Mouse (Mus musculus): ENCODE measurements around the gene Spaca3. TPM values are rescaled to one million over a fixed set of nuclear protein-coding genes. Genes with fewer than 3 reads are reported as not detected.

The Spaca3 gene
- total RNA-seq, 2 experiments from 2014 or later, result not detected

Other genes starting within 250 kb of the Spaca3 start
- gene Myo1d, start 78.3 kb upstream of the Spaca3 start, total RNA-seq (2014; fragmentation: Nextera tagmentation), result 0.36 and 1.7 TPM in 2 replicates
- 0.43 and 0.46 TPM in 2 replicates for gene Myo1d, start 78.3 kb upstream of the Spaca3 start, total RNA-seq (2017)
- gene Tmem98, start 48.2 kb upstream of the Spaca3 start, total RNA-seq (2014; fragmentation: Nextera tagmentation), result 1.7 TPM in 1 of 2 replicates, not detected in the other
- 0.88 TPM in 1 of 2 replicates, not detected in the other for gene Tmem98, start 48.2 kb upstream of the Spaca3 start, total RNA-seq (2017)